Mouse (Mus musculus): Measurements from ENCODE around the gene Tprg.

Gene Tprg

DNA sequence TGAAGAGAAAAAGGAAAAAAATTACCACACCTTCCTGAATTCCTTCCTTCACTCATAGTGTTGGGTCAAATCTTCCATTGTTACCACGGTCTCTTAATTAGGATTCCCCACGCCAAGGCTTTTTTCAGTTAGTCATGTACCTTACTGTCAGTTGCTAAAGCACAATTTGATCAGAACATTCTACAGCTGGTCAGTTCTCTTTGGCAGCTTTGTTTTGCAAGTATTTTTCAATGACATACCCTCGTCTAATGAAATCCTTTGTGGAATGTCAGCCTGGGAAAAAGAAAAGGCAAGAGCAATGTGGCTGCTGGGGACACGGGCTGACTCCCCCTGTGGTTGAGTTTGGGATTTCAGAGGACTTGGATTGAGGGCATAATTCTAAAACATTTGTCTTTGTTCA, 136.4 kb downstream of the Tprg start:
- ATAC-seq (ENCODE audit: insufficient number of reproducible peaks, low FRiP score, low TSS enrichment) = no peak

DNA sequence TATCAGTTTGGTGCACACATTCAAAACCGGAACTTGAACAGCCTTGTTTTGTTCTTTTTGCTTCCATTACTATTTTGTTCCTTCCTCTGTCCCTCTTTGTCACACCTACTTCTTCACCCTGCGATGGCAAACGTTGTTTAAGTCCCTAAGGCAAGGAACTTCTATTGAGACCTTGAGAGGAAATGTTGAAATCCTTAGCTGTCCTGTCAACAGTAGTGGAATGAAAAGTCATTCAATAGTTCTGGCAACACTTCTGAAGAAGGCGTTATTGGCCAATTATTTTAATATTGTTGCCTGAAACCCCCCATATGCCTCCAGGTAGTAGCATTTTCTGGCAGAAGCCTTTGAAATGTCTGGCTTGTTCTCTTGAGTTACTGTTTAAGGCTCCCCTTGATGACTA, 137.4 kb downstream of the Tprg start:
- ATAC-seq (ENCODE audit: insufficient number of reproducible peaks, low FRiP score, low TSS enrichment) = no peak

DNA sequence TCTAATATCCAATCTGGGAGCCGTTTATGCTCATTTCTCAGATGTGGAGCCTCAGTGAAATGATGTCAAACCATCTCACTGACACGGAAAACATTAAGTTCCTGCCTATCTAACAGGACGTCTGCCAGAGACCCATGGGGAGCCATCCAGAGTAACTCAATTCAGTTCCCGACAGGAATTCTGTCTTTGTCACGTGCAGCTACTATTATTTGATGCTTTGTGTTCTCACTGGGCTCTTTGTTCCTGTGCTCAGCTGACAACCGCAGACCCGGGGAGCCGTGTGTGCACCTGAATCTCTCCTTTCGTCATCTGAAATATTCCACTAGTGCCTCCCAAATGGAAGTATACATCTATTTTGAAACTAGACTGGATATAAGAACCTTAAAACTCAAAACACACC, 138.3 kb downstream of the Tprg start:
- no peak for ATAC-seq (ENCODE audit: insufficient number of reproducible peaks, low FRiP score, low TSS enrichment)

DNA sequence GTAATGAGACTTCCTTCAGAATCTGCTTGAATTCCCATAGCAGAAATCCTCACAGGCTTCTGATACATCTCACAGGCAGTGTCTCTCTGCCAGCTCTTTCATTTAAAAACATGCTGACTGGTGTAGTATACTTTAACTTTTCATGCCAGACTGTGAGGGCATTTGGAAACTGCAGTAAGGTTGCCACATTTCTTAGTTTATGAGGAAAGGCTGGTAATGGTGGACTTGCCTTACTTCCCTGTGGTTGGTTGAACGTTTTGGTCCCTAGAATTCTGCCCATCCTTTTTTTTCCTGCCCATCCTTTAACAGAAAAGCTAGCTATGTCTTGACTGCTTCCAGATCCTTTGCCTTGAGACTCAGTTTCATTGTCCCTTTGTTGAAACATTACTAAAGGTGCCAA, 138.8 kb downstream of the Tprg start:
- no peak for ATAC-seq (ENCODE audit: insufficient number of reproducible peaks, low FRiP score, low TSS enrichment)

DNA sequence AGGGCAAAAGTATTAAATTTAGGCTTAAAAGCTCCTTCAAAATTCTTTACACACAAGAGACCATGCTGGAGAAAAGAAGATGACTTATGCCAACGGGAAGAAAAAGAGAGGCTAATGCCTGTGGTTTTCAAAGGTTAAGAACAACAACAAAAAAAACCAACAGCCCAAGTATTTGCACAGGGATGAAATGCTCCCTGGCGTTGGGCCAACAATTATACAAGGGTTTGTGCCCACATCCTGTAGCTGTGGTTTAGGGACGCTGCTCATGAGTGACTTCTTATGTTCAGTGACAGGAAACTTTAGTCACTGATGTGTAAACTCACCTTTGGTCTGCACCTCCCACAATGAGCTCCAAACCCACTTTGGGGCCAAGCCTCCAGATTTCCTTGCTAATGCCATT, 139.6 kb downstream of the Tprg start:
- ATAC-seq (ENCODE audit: insufficient number of reproducible peaks, low FRiP score, low TSS enrichment) = no peak

DNA sequence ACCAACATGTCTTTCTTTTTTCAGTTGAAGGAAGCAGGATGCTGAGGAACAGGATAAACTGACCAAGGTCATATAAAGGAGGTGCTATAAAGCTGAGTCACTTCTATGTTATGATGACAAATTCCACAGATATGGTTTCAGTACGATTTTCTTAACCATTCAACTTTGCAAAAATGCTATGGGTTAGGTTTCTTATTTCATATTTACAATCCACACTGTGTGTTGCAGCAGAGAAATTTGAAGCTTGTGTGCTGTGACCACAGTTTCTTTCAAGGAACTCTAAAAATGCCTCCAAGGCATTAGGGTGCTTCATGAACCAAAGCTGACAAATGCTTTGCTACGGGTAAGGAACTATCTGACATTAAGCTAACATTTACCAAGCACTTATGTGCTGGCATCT, 153.4 kb downstream of the Tprg start:
- ATAC-seq (ENCODE audit: insufficient number of reproducible peaks, low FRiP score, low TSS enrichment) = no peak

DNA sequence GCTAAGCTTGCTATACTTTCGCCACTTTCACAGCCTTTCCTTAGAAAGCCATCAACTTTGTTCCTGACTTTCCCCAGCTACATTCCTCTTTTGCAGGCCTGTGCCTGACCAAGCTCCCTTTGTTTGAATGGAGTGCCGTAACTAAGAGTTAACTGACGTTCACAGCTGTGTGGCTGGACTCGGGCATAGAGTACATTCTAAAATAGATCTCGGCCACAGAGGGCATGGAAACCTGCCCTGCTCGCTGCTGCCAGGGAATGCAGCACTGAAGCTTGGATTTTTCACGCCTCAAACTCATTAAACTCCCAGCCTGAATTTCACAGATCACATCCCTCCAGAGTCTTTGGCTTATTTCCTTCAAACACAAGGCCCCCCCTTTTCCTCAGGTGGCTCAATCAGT, 159.0 kb downstream of the Tprg start:
- ATAC-seq (ENCODE audit: insufficient number of reproducible peaks, low FRiP score, low TSS enrichment) = no peak

DNA sequence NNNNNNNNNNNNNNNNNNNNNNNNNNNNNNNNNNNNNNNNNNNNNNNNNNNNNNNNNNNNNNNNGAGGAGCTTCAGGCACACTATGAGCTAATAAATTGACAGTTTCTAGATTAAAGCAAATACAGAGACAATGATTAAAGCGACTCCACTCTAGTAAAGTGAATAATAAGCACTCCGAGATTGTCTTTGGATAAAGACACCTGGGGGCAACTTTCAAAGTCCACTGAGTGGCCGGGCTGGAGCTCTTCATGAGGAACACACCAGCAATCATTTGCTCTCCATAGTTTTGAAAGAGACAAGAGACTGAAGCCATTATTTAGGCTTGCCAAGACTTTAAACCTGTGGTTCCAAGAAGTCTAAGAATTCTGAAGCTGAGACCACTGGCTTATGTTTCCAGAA, 164.9 kb downstream of the Tprg start:
- no peak for ATAC-seq (ENCODE audit: insufficient number of reproducible peaks, low FRiP score, low TSS enrichment)

DNA sequence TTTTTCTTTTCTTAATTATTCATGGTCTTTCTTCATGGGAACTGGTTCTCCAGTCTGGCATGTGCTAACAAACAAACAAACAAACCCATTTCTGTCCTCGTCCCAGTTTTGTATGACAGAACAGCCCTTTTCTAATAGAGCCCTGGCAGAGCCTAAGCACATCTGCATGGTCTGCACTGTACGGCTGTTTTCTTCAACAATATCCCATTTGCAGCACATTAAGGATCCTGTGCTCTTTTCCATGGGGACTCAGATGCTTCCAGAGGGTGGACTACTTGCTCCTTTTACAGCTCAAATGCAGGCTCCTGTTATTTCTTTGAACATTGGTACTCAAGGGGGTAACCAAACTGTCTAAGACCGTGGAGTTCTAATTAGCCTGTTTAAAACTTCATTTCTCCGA, 178.1 kb downstream of the Tprg start:
- no peak for ATAC-seq (ENCODE audit: insufficient number of reproducible peaks, low FRiP score, low TSS enrichment)

DNA sequence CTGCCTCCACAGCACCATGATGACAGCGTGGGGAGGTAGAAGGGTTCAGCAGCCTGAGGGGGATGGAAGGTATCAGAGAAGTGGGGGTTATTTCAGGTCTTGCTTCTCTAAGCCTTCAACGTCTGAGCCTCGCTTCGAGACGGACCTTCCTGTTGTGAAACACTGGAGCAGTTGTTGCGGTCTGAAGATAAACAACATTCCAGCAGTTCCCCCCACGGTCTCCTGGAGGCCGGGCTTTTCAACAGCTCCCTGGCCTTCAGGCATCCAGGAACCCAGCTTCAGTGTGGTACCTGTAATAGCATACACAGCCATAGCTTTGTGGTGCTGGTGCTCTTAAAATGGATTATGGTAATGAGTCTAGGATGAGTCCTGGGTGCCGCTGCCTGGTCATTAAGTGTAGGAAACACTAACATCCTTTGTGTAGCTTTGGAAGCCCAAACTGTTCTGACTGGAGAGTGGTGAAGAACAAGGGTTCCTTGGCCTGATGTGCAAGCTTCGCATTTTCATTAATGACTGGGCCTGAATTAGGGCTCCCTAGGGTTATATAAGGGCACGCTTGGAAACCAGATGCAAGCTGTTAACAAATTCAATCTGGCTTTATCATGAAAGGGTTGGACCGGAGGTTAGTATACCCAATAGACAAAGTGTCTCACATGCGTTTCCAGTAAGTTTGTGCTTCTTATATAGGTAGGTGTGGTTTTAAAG, 179.0 kb downstream of the Tprg start:
- ATAC-seq (ENCODE audit: insufficient number of reproducible peaks, low FRiP score, low TSS enrichment) = no peak

DNA sequence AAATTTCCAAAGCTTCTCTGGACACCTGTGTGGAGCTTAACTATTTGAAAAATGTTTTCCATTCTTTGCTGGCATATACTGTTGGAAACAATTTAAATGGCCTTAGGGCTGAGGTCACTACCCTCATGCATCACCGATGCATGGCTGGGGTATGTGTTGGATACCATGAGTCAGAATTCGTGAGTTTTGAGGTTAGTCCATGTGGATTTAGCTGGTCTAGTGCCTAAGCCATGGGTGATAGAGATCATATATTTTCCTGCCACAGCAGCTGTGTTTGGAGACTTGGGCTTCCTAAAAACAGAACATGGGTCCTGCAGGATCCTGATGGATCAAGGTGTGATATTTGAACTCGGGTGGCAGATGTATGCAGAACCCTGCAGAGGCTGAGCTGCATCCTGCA, 181.4 kb downstream of the Tprg start:
- no peak for ATAC-seq (ENCODE audit: insufficient number of reproducible peaks, low FRiP score, low TSS enrichment)

DNA sequence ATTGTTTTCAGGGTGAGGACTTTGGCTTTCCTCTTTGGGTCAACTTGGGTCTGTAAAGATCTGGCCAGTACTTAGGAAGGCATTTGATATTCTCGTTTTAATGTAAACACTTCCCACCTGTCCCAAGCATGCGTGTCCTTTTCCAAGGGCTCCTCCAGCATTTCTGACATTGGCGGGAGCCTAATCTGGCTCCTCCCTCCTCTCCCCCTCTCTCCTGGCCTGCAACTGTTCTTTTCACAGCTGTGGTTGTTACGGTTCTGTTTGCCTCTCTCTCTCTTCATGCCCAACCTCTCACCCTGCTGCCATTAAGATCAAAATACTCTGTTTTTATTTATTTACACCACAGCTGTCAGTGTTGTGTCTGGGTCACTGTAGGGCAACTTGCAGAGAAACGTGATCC, 182.0 kb downstream of the Tprg start:
- no peak for ATAC-seq (ENCODE audit: insufficient number of reproducible peaks, low FRiP score, low TSS enrichment)
